Mouse (Mus musculus) ZHBTc4 (cell line): ENCODE results near the gene Adipor2.

Source experiments
- DNase-seq: peaks from one replicate; pipeline ENCODE4 v3.0.0-alpha.2; 2011; ENCODE audit warnings: low read depth, low spot score

Adipor2 gene

GRCm38 (mm10) chr6:119313588-119314375 lies 103.7 kb downstream of the Adipor2 start:
- no peak for DNase-seq

- DNase-seq, result no peak
Measured at GRCm38 (mm10) chr6:119313096-119313495, 104.4 kb downstream of the Adipor2 start.

GRCm38 (mm10) chr6:119312381-119312780 lies 105.1 kb downstream of the Adipor2 start:
- no peak for DNase-seq

- DNase-seq, result no peak
Measured at GRCm38 (mm10) chr6:119310176-119310575, 107.3 kb downstream of the Adipor2 start.

GRCm38 (mm10) chr6:119307867-119308413 lies 109.6 kb downstream of the Adipor2 start:
- DNase-seq, result no peak

GRCm38 (mm10) chr6:119303331-119303730 lies 114.2 kb downstream of the Adipor2 start:
- DNase-seq, result no peak
